Mouse (Mus musculus) B cell, adult 67 days (primary cell): ENCODE data around the gene A3galt2. TPM values are rescaled to one million over a fixed set of nuclear protein-coding genes. Genes with fewer than 3 reads are reported as not detected.

Source experiments
- total RNA-seq, 2 experiments: library from RNA; stranded (reverse); gene quantifications; 4 replicates each; pipeline ENCODE4 v1.2.4; 2023

Gene A3galt2
- total RNA-seq = 1 to 10 TPM; 3.9 to 4.9 TPM

GRCm38 (mm10) chr4:128755064-128755463, at the start of gene A3galt2:
Gene A3galt2, plus strand, starts transcription at chr4:128755364.

DNA sequence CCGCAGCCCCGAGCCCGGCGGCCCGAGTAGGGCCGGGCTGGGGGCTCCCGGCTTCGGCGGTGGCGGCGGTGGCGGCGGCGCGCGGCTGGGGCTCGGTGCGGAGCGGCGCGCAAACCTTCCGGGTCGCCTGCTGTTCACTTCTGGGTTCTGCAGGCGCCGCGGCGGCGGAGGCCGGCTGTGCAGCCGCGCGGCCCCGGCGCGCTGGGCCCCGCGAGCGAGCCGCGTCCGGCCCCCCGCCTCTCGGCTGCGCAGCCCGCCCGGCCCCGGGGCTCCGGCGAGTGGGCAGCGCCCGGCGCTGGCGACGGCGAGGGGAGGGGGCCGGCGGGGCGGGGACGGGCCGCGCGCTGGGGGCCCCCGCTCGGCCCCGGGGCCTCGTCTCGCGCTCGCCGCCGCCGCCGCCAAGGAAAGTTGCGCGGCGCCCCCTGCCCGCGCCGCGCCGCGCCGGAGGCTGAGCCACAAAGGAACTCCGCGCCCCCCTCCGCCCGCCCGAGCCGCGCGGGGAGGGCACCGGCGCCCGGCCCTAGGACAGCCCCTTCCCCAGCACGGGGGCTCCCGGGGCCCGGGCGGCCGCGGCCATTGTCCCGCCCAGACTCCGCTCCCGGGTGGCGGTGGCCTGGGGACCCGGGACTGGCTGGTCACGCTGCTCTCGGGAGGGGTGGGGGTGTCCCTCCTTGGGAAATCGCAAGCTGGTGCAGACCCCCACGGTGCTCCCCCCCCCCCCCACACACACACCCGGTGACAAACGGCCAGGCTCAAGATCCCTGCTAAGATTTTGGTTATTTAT, 51.1 kb downstream of the A3galt2 start, which contains the start of gene Zfp362:
Zfp362 (minus strand) TSS at position 3 of the 784 bp plus-strand sequence.

Other genes starting within 250 kb of the A3galt2 start
- 10 to 100 TPM; 26.5 to 29.8 TPM for gene Zscan20, start 145.3 kb upstream of the A3galt2 start, total RNA-seq
- 1 to 10 TPM in 1 of 2 experiments, under 1 TPM in 1; 0.95 to 1.7 TPM for gene Tlr12, start 136.7 kb upstream of the A3galt2 start, total RNA-seq
- 100 to 1,000 TPM; 117 to 137 TPM for gene Phc2, start 100.7 kb upstream of the A3galt2 start, total RNA-seq
- 10 to 100 TPM; 45.7 to 50.3 TPM for gene Zfp362, start 50.7 kb downstream of the A3galt2 start, total RNA-seq
- gene Trim62, start 128.2 kb downstream of the A3galt2 start, total RNA-seq = 1 to 10 TPM; 2.3 to 3.0 TPM
- gene Azin2, start 207.1 kb downstream of the A3galt2 start, total RNA-seq = under 1 TPM in 1 of 2 experiments, not detected in 1; 0.61 TPM
- gene Ak2, start 236.6 kb downstream of the A3galt2 start, total RNA-seq = 10 to 100 TPM; 79.6 to 80.1 TPM